Mouse (Mus musculus) olfactory bulb, adult 2 months (tissue): ENCODE data around the gene Smarca2. TPM values are rescaled to one million over a fixed set of nuclear protein-coding genes. Genes with fewer than 3 reads are reported as not detected.
A peak's percentile ranks its signal among the peaks of the same experiment; 100 is the strongest.

Source experiments
- H3K27ac ChIP-seq: fragments of 200-500 bp; 2 replicates; pipeline ENCODE4 v1.5.1; 2012; ENCODE audit warnings: low read depth, low read length; ENCODE audit not compliant: insufficient read depth
- H3K4me1 ChIP-seq: fragments of 200-500 bp; 2 replicates; pipeline ENCODE4 v1.6.1; 2012; ENCODE audit warnings: low read length; ENCODE audit not compliant: control insufficient read depth, insufficient read depth
- H3K4me3 ChIP-seq: fragments of 200-500 bp; 2 replicates; pipeline ENCODE4 v1.5.1; 2012; ENCODE audit warnings: mild to moderate bottlenecking, low read depth, low read length, moderate library complexity; ENCODE audit not compliant: insufficient read depth
- CTCF ChIP-seq: fragments of 200-500 bp; IDR thresholded peaks from 2 replicates; pipeline ENCODE4 v1.5.1; 2012; ENCODE audit warnings: low read depth, mild to moderate bottlenecking, low read length, moderate library complexity; ENCODE audit not compliant: insufficient read depth
- POLR2A ChIP-seq: fragments of 200-500 bp; IDR thresholded peaks from 2 replicates; pipeline ENCODE4 v1.6.1; 2012; ENCODE audit warnings: mild to moderate bottlenecking, low read depth, low read length, moderate library complexity; ENCODE audit not compliant: insufficient read depth
- WGBS: fragments of 180-500 bp; shearing (Covaris S2); methylation state at CpG from one replicate; pipeline ENCODE4 v1.1.7; 2018; 5-methylcytosine and 5-hydroxymethylcytosine counted together
- polyA plus RNA-seq: library from polyadenylated mRNA; stranded (reverse); fragments of >200 nt; gene quantifications from 2 replicates; pipeline ENCODE4 v1.2.4, GENCODE M21; 2012; ENCODE audit warnings: low replicate concordance; ENCODE audit not compliant: missing spikeins, insufficient read depth, insufficient read length

The Smarca2 gene
- not detected in 2 replicates for polyA plus RNA-seq

DNA sequence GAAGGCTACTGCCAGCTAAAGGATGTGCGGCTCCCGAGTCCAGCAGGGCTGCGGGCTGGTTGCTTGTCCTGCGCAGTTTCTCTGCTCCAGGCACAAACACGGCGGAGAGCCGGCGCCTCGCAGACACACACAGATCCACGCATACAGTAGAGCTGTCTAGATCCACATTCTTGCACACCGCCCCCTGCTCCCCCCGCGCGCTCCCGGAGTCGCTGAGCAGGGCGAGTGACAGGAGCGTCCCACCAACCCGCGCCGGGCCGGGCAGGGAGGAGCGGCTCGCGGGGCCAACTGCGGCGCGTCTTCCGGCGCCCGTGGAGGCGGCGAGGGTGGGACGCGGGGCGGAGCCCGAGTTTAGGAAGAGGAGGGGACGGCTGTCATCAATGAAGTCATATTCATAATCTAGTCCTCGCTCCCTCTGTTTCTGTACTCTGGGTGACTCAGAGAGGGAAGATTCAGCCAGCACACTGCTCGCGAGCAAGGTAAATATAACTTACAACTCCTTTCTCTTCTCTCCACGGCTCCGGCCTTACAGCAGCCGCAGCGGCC, at the start of gene Smarca2:
Gene Smarca2 (plus strand): TSS at position 296 of the 546 bp plus-strand sequence.
- H3K4me1 ChIP-seq: peaks cover 7% of the 10 kb centered on the region; the same call in 1 of the 2 replicates
- peak within 1 kb of the TSS; percentile 83 for H3K27ac ChIP-seq
- TF ChIP-seq CTCF: no peak
- TF ChIP-seq POLR2A: peak; percentile 33
- peak within 1 kb of the TSS; percentile 89 for H3K4me3 ChIP-seq
- WGBS: under 1% methylated on average over 45 of the region's 45 CpGs

DNA sequence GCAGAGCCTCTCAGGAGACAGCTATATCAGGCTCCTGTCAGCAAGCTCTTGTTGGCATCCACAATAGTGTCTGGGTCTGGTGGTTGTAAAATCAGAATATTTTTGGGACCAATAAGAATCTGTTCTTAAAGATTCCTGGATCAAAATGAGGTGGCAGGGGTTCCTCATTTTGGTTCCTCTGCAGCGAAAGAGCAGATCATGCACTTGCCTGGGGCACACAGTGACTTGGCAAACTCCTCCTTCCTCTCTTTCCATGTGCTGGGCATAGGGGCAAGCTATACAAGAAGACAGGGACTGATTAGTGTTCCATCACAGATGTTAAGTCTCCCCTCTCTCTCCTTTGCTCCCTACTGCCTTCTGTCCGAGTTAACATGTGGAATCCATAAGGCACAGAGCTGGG, 40.0 kb upstream of the Smarca2 start:
- WGBS: 93% methylated on average over 2 of the region's 2 CpGs
- no peak overlapping the region for H3K4me3 ChIP-seq
- H3K4me1 ChIP-seq: 0 out of 2 replicates have a peak, but pooled peaks cover 2% of the 10 kb centered on the region
- no peak overlapping the region for H3K27ac ChIP-seq
- no peak for TF ChIP-seq POLR2A
- no peak for TF ChIP-seq CTCF

DNA sequence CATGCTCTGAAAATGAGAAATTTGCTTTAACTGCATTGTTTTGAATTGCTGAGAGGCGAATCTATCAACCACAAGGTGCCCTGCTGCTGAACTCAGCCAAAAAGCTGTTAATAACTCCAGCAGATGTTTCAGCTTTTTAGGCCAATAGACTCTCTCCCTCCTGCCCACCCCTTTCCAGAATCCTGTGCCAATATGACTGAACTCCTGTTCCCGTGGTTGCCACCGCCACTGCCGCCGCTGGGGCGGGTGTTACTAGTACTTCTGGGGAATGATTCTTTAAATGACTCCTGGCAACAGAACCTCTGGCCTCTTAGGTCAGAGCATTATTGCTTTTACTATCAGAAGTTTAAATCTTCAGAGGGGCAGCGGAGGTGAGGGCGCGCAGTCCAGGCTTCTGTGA, 38.7 kb upstream of the Smarca2 start:
- TF ChIP-seq POLR2A (no peak), CTCF (no peak)

DNA sequence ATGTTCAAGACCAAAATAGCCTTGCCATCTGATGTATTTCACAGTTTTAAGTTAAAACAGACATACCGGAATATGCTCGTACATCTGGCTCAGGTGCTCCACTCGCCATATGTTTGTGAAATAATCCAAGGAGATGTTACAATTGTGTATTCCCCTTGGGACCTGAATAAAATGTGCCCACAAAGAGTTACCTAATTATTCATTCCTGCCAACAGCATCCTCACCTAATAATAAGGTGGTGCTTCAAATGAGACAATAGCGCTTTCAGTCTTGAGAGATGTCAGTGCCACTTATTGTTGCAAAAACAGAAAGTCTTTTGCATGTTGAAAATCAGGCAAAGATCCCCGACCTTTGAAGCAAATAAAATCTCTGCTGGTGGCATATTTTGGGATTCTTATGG, 36.6 kb upstream of the Smarca2 start:
- TF ChIP-seq POLR2A (no peak), CTCF (no peak)
- Histone ChIP-seq H3K4me1 (0 out of 2 replicates have a peak, but pooled peaks cover 2% of the 10 kb centered on the region), H3K27ac (no peak overlapping the region), H3K4me3 (no peak overlapping the region)
- WGBS: 87% methylated on average over 5 of the region's 5 CpGs

More for the DNA sequence above, 38.7 kb upstream of the Smarca2 start:
- 0 out of 2 replicates have a peak, but pooled peaks cover 2% of the 10 kb centered on the region for H3K4me1 ChIP-seq
- 62% methylated on average over 9 of the region's 9 CpGs for WGBS
- H3K27ac ChIP-seq: no peak overlapping the region
- H3K4me3 ChIP-seq: no peak overlapping the region

DNA sequence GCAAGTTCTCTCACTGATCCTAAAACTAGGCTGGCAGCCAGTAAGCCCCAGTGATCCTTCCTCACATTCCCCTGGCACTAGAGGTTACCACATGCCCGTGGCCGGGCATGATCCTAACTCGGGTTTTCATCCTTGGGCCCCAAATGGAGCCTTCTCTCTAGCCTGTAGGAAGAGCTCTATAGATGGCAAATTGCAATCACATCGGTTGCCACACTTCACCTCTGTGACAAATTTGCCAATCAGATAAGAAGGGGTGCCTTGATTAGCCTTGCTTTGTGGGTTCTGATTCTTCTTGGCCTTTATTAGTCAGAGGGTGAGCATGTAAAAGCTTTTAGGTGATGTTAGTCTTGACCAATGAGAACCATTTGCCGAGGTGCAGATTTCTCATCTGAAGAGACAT, 35.9 kb upstream of the Smarca2 start:
- Histone ChIP-seq H3K4me1 (0 out of 2 replicates have a peak, but pooled peaks cover 2% of the 10 kb centered on the region), H3K4me3 (no peak overlapping the region), H3K27ac (no peak overlapping the region)
- WGBS: 94% methylated on average over 5 of the region's 5 CpGs
- TF ChIP-seq POLR2A: no peak
- no peak for TF ChIP-seq CTCF

DNA sequence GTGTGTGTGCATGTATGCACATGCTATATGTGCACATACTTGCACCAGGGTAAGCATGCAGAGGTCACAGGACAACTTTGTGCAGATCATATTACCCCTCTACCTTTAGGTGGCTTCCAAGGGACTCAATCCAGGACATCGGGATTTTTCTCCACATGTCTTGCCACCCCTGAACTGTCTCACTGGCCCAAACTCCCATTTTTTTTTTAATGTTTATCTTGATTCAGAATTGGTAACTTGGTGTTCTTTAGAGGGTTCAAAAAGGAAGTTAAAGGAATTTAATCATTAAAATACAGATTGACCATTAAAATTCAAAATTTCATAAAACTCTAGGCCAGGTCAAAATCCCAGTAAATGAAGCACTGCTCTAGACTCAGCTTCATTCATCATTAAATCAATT, 35.4 kb upstream of the Smarca2 start:
- no peak for TF ChIP-seq CTCF
- TF ChIP-seq POLR2A: no peak
- Histone ChIP-seq H3K27ac (no peak overlapping the region), H3K4me3 (no peak overlapping the region), H3K4me1 (0 out of 2 replicates have a peak, but pooled peaks cover 2% of the 10 kb centered on the region)
- 100% methylated on average over 1 of the region's 1 CpGs for WGBS

DNA sequence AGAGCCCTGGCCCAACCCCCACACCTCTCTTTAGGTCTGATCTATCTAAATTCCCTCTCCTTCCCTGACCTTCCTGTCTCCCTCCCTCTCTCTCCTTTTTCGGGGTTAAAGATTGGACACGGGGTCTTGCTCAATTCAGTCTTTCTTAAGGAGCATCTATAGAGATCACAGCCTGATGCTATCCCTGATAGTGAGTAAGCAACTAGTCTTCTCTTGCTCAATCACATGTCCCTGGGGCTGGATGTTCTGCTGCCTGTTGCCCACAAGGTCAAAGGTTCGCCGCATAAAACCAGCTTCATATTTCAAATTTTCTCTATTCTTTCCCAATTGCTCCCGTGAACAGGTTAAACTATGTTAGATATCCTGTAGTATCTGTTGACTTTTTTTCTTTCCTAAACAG, 25.2 kb upstream of the Smarca2 start:
- Histone ChIP-seq H3K4me3 (no peak overlapping the region), H3K4me1 (no peaks in the 10 kb centered on the region), H3K27ac (no peak overlapping the region)
- WGBS: 82% methylated on average over 5 of the region's 5 CpGs
- no peak for TF ChIP-seq CTCF
- no peak for TF ChIP-seq POLR2A

DNA sequence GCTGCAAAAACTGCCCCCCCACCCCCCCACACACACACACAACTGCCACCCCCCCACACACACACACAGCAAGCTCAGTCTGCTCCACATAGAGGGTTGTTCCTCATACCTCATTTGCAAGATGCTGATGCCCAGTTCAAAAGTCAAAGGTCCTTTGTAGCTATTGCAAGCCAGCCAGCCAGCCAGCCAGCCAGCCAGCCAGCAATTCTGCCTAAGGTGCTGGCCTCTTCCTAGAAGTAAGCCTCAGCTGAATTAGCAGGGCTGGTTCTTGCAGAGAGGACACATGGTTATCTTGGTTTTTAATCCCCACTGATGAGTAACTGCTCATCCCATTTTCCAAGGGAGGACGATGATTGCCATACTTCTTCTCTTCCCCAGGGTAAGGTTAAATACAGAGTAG, 24.8 kb upstream of the Smarca2 start:
- H3K27ac ChIP-seq: no peak overlapping the region
- WGBS: 92% methylated on average over 1 of the region's 1 CpGs
- no peaks in the 10 kb centered on the region for H3K4me1 ChIP-seq
- no peak for TF ChIP-seq CTCF
- TF ChIP-seq POLR2A: no peak
- no peak overlapping the region for H3K4me3 ChIP-seq

DNA sequence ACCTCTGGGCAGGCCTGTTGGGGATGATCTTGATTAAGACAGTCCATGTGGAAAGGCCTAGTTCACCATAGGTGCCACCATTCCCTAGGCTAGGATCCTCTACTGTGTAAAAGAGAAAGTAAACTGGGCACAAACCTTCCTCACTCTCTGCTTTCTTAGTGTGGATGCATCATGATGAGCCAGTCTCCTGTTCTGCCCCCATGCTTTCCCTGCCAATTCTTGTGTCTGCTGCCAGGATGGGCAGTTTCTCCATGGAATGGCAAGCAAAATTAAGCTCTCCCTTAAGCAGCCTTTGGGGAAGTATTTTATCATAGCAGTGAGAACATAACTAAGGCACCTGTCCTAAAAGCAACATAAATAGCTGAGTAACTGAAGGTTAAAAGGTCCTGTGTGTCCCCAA, 10.2 kb upstream of the Smarca2 start:
- H3K4me3 ChIP-seq: no peak overlapping the region
- H3K4me1 ChIP-seq: no peaks in the 10 kb centered on the region
- no peak for TF ChIP-seq CTCF
- H3K27ac ChIP-seq: no peak overlapping the region

DNA sequence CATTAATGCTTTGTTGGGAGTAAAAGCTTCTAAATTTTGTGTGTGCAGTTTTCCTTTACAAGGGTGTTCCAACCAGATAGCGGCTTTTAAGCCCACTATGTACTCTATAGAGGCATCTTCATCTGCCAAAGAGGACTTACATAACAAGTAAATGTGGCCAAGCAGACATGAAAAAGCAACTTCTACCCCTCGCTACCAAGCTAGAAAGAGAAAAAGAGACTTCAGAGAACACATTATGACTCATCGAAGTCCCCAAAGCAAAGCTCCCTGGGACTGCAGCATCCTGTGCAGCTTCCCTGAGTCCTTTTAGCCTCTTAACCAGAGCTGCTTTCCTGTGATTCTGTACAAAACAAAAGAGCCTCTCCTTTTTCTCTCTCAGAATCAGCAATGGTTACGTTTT, 3.4 kb upstream of the Smarca2 start:
- WGBS: 43% methylated on average over 4 of the region's 4 CpGs
- H3K27ac ChIP-seq: no peak overlapping the region
- H3K4me1 ChIP-seq: peaks cover 2% of the 10 kb centered on the region; the same call in 1 of the 2 replicates
- TF ChIP-seq CTCF: no peak
- no peak for TF ChIP-seq POLR2A
- no peak overlapping the region for H3K4me3 ChIP-seq
